Mouse (Mus musculus) liver, adult 2 months (tissue): ENCODE measurements around the gene Slc34a2. TPM values are rescaled to one million over a fixed set of nuclear protein-coding genes. Genes with fewer than 3 reads are reported as not detected.

Experiments used
- DNase-seq: peaks from one replicate; pipeline ENCODE4 v3.0.0-alpha.2; 2011; ENCODE audit warnings: low read depth, low spot score; ENCODE audit errors: extremely low read depth
- H3K27ac ChIP-seq: fragments of 200-500 bp; replicated peaks from 2 replicates; pipeline ENCODE4 v1.5.1; 2012; ENCODE audit warnings: low read depth, mild to moderate bottlenecking, control low read depth, inconsistent platforms, low read length; ENCODE audit not compliant: insufficient read depth
- H3K27me3 ChIP-seq: fragments of 200-500 bp; 2 replicates; pipeline ENCODE4 v1.6.1; 2012; ENCODE audit warnings: mild to moderate bottlenecking, moderate library complexity, low read length, inconsistent platforms; ENCODE audit not compliant: control insufficient read depth, insufficient read depth
- H3K36me3 ChIP-seq: fragments of 200-500 bp; 2 replicates; pipeline ENCODE4 v1.6.1; 2012; ENCODE audit warnings: low read length, inconsistent platforms; ENCODE audit not compliant: control insufficient read depth, insufficient read depth
- H3K4me1 ChIP-seq: fragments of 200-500 bp; 2 replicates; pipeline ENCODE4 v1.6.1; 2011; ENCODE audit warnings: low read length; ENCODE audit not compliant: control insufficient read depth, insufficient read depth
- H3K4me3 ChIP-seq: fragments of 200-500 bp; 2 replicates; pipeline ENCODE4 v1.5.1; 2011; ENCODE audit warnings: low read depth, mild to moderate bottlenecking, control low read depth, low read length, moderate library complexity; ENCODE audit not compliant: insufficient read depth
- H3K79me2 ChIP-seq: fragments of 200-500 bp; 2 replicates; pipeline ENCODE4 v1.6.1; 2012; ENCODE audit warnings: inconsistent platforms, mild to moderate bottlenecking, low read length, moderate library complexity; ENCODE audit not compliant: control insufficient read depth, insufficient read depth
- H3K9ac ChIP-seq: fragments of 200-500 bp; 2 replicates; pipeline ENCODE4 v1.6.1; 2012; ENCODE audit warnings: low read depth, mild to moderate bottlenecking, control low read depth, inconsistent platforms, low read length
- CTCF ChIP-seq: fragments of 200-500 bp; IDR thresholded peaks from 2 replicates; pipeline ENCODE4 v1.5.1; 2011; ENCODE audit warnings: low read depth, low read length, control low read depth
- POLR2A ChIP-seq: fragments of 200-500 bp; IDR thresholded peaks from 2 replicates; pipeline ENCODE4 v1.6.1; 2011; ENCODE audit warnings: low read length, control low read depth; ENCODE audit not compliant: insufficient read depth; ENCODE audit errors: extremely low read depth
- WGBS: fragments of 180-500 bp; shearing (Covaris S2); methylation state at CpG from one replicate; pipeline ENCODE4 v1.1.7; 2018; 5-methylcytosine and 5-hydroxymethylcytosine counted together
- polyA plus RNA-seq: library from polyadenylated mRNA; depleted of rRNA; stranded (reverse); fragments of >200 nt; gene quantifications from 2 replicates; pipeline ENCODE4 v1.2.3, GENCODE M21; 2012
- total RNA-seq: library from RNA; depleted of rRNA; stranded (reverse); fragments of >200 nt; gene quantifications from 2 replicates; pipeline ENCODE4 v1.2.3, GENCODE M21; 2014

Slc34a2 gene
- total and polyA plus RNA-seq, 2 experiments, result 0.18 to 1.7 TPM

DNA sequence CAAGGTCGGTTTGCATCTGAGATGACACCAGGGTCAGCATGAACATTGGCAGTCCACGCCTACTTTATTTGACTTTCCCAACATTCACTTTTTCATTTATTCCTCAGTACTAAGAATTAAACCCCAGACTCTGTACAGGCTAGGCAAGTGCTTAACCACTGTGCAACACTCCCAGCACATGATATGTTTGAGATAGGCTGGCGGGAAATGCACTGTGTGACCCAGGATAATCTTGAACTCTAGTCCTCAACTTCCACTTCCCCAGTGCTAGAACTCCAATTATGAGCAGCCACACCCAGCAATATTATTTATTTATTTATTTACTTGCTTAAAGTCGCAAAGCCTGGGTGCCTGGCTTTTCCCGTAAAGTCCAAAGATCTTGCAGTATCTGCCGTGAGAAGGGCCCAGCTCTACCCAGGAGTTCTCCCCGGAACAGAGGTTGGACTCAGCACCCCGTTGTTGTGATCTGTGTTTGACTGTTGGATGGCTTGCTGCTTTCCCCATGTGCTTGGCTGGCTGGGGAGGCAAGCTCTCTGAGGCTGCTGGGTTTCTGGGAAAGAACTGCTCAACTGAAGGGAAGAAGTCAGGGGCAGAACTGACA lies 5.0 kb downstream of the Slc34a2 start:
- 18% methylated on average over 8 of the region's 8 CpGs for WGBS
- Histone ChIP-seq H3K36me3 (no peaks in the 10 kb centered on the region), H3K9ac (no peak overlapping the region), H3K4me3 (no peak overlapping the region), H3K27me3 (no peaks in the 10 kb centered on the region), H3K4me1 (peaks cover 27% of the 10 kb centered on the region), H3K79me2 (no peaks in the 10 kb centered on the region), H3K27ac (peak overlapping the region; percentile 88)
- TF ChIP-seq POLR2A (no peak), CTCF (no peak)
- DNase-seq, result peak; percentile 88

GRCm38 (mm10) chr5:53043716-53044115 lies 5.8 kb downstream of the Slc34a2 start:
- no peaks in the 10 kb centered on the region for H3K79me2 ChIP-seq
- H3K4me3 ChIP-seq, result no peak overlapping the region
- H3K27ac ChIP-seq, result no peak overlapping the region
- H3K27me3 ChIP-seq, result no peaks in the 10 kb centered on the region
- peak; percentile 90 for DNase-seq
- 7% methylated on average over 1 of the region's 1 CpGs for WGBS
- peaks cover 33% of the 10 kb centered on the region for H3K4me1 ChIP-seq
- H3K36me3 ChIP-seq, result no peaks in the 10 kb centered on the region
- no peak overlapping the region for H3K9ac ChIP-seq
- TF ChIP-seq POLR2A, result no peak
- TF ChIP-seq CTCF, result no peak

GRCm38 (mm10) chr5:53047951-53048350 lies 10.1 kb downstream of the Slc34a2 start:
- no peaks in the 10 kb centered on the region for H3K79me2 ChIP-seq
- TF ChIP-seq POLR2A, result no peak
- peak; percentile 75 for TF ChIP-seq CTCF
- H3K27ac ChIP-seq, result peak overlapping the region; percentile 2; the same call in 1 of the 2 replicates
- WGBS, result 11% methylated on average over 6 of the region's 6 CpGs
- H3K27me3 ChIP-seq, result no peaks in the 10 kb centered on the region
- H3K36me3 ChIP-seq, result no peaks in the 10 kb centered on the region
- no peak overlapping the region for H3K9ac ChIP-seq
- DNase-seq, result peak; percentile 75
- H3K4me1 ChIP-seq, result peaks cover 33% of the 10 kb centered on the region
- no peak overlapping the region for H3K4me3 ChIP-seq

DNA sequence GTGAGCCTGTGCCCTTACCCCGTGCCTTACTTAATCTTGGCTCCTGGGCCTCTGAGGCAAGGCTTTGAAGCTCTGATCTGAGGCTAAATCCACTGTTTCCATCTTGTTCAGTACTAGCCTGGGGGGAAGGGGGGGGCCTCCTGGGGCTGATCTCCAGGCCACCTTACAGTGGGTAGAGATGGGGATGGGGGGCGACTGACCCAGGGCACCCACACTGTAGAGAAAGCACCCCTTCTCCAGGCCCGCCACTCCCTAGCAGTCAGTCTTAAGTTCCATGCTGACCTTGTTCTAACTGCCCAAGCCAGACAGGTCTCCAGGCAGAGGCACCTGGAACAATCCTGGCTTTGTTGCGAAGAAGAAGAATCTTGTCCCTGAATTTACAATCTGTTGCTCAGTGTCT lies 10.7 kb downstream of the Slc34a2 start:
- H3K4me3 ChIP-seq, result peak overlapping the region; percentile 66
- 39% methylated on average over 4 of the region's 4 CpGs for WGBS
- TF ChIP-seq POLR2A, result no peak
- no peak for TF ChIP-seq CTCF

GRCm38 (mm10) chr5:53049046-53049445 lies 11.2 kb downstream of the Slc34a2 start:
- H3K36me3 ChIP-seq, result no peaks in the 10 kb centered on the region
- no peak for TF ChIP-seq POLR2A
- TF ChIP-seq CTCF, result no peak

More for the DNA sequence above, 10.7 kb downstream of the Slc34a2 start:
- H3K9ac ChIP-seq, result peak overlapping the region; percentile 65
- H3K27me3 ChIP-seq, result no peaks in the 10 kb centered on the region
- peak overlapping the region; percentile 6 for H3K27ac ChIP-seq
- H3K79me2 ChIP-seq, result no peaks in the 10 kb centered on the region
- no peaks in the 10 kb centered on the region for H3K36me3 ChIP-seq
- H3K4me1 ChIP-seq, result peaks cover 27% of the 10 kb centered on the region
- peak; percentile 32 for DNase-seq

DNA sequence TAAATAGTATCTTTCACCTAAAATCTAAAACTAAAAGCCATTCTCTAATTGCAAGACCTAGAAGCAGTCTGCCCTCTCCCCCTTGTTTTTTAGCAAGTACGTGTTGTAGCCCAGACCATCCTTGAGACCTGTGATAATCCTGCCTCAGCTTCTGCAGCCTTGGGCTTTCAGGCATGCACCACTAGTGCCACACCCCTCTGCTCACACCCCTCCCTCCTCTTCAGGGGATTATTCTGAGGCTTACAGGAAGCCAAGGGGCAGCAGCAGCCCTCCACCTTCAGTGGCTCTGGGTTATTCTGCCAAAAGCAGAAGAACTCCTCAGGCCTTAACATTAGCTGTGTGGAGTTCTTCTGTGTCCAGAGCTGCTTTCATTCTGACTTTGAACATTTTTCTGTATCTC lies 13.1 kb downstream of the Slc34a2 start:
- TF ChIP-seq CTCF (no peak), POLR2A (no peak)
- H3K4me3 ChIP-seq, result no peak overlapping the region
- H3K4me1 ChIP-seq, result peaks cover 19% of the 10 kb centered on the region
- H3K36me3 ChIP-seq, result no peaks in the 10 kb centered on the region
- 84% methylated on average over 1 of the region's 1 CpGs for WGBS
- DNase-seq, result no peak
- no peak overlapping the region for H3K9ac ChIP-seq
- H3K79me2 ChIP-seq, result no peaks in the 10 kb centered on the region
- H3K27ac ChIP-seq, result no peak overlapping the region
- H3K27me3 ChIP-seq, result no peaks in the 10 kb centered on the region

More at GRCm38 (mm10) chr5:53049046-53049445, 11.2 kb downstream of the Slc34a2 start:
- WGBS, result 3% methylated on average over 39 of the region's 39 CpGs
- H3K9ac ChIP-seq, result peak overlapping the region; percentile 65
- no peaks in the 10 kb centered on the region for H3K79me2 ChIP-seq
- peak overlapping the region; percentile 66 for H3K4me3 ChIP-seq
- H3K4me1 ChIP-seq, result peaks cover 24% of the 10 kb centered on the region
- peak overlapping the region; percentile 6; the same call in 1 of the 2 replicates for H3K27ac ChIP-seq
- peak; percentile 33 for DNase-seq
- H3K27me3 ChIP-seq, result no peaks in the 10 kb centered on the region
